Mouse (Mus musculus) stomach, postnatal 0 days (tissue): ENCODE results near the gene Gpr142.

ENCODE experiments used
- CTCF ChIP-seq: IDR thresholded peaks from 2 replicates; pipeline ENCODE4 v1.5.1; 2016; ENCODE audit warnings: antibody characterized with exemption, low read depth, mild to moderate bottlenecking, moderate library complexity
- EP300 ChIP-seq: optimal IDR thresholded peaks from 2 replicates; pipeline ENCODE3; 2016; ENCODE audit warnings: antibody characterized with exemption

GRCm38 (mm10) chr11:114851608-114852310 lies 53.0 kb downstream of the Gpr142 start:
- TF ChIP-seq CTCF = no peak
- TF ChIP-seq EP300 = no peak
